Mouse (Mus musculus): ENCODE results near the gene Sco2. TPM values are rescaled to one million over a fixed set of nuclear protein-coding genes. Genes with fewer than 3 reads are reported as not detected.
A peak's percentile ranks its signal among the peaks of the same experiment; 100 is the strongest.

Sco2 gene
- polyA plus RNA-seq, 1 experiment: 47.2 TPM

DNA sequence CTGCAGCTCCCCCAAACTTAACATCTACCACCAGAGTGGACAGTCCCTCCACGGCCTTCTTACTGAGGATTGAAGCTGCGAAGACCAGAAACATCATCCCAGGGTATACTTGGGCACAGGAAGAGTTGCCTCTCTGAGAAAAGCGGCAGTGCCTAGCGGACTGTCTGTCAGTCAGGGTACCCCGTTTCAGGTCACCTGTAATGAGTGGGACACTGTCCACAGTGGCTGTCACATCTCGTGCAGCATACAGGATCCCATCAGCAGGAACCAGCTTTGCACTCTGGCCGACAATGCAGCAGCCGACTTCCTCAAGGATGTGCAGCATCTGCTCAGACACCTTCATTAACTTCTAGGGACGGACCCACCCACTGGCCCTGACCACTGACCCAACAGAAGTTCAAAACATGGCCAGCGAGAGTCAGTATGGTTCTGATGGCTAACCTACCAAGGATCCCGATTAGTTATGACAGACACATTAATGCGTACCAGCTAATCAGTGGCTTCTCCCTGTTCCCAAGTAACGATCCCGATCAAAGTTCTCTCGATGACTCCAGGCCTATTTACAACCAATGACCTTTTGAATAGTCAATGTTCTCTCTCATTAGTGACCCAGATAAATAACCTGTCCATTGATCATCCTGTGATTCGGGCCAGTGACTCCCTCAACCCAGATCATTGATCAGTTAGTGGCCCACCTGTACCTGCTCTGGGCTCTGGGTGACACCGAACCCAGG is 1.3 kb upstream of the Sco2 start:
- peaks cover 29% of the 10 kb centered on the region for H3K36me3 ChIP-seq (replicated peaks; ENCODE audit: low read length)
- no peaks in the 10 kb centered on the region for H3K9me3 ChIP-seq
- H3K4me3 ChIP-seq (replicated peaks): peak overlapping the region; percentile 7
- H3K4me1 ChIP-seq: peaks cover 75% of the 10 kb centered on the region
- TF ChIP-seq FLI1 (IDR thresholded peaks at IDR 0.05; ENCODE audit: low read length) (no peak), GATA1 (IDR thresholded peaks at IDR 0.05; ENCODE audit: borderline replicate concordance, low read length) (no peak)
- H3K27me3 ChIP-seq (replicated peaks): peaks cover 27% of the 10 kb centered on the region

DNA sequence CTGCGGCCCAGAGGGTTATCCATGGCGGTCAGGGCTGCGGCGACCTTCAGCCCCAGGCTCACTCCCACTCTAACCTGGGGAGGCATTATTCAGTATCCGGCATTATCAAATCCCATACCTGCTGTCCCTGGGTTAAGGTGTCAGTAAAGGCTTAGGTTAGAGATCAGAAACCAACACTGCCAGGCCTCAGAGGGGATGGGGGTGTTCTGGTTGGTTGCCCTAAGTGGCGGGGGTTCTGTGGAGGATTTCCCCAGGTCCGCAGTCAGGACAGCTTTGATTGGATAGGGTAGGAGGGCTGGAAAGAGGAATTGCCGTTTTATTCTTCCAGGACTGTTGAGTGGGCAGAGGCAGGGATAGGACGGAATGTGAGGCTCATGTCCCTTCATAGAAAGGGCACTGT is 694 bp upstream of the Sco2 start:
- peaks cover 71% of the 10 kb centered on the region for H3K4me1 ChIP-seq
- peaks cover 35% of the 10 kb centered on the region for H3K36me3 ChIP-seq (replicated peaks; ENCODE audit: low read length)
- H3K4me3 ChIP-seq (replicated peaks): peak overlapping the region; percentile 99
- H3K9me3 ChIP-seq: no peaks in the 10 kb centered on the region
- peaks cover 24% of the 10 kb centered on the region for H3K27me3 ChIP-seq (replicated peaks)
- no peak for TF ChIP-seq FLI1 (IDR thresholded peaks at IDR 0.05; ENCODE audit: low read length)
- TF ChIP-seq GATA1 (IDR thresholded peaks at IDR 0.05; ENCODE audit: borderline replicate concordance, low read length): no peak

DNA sequence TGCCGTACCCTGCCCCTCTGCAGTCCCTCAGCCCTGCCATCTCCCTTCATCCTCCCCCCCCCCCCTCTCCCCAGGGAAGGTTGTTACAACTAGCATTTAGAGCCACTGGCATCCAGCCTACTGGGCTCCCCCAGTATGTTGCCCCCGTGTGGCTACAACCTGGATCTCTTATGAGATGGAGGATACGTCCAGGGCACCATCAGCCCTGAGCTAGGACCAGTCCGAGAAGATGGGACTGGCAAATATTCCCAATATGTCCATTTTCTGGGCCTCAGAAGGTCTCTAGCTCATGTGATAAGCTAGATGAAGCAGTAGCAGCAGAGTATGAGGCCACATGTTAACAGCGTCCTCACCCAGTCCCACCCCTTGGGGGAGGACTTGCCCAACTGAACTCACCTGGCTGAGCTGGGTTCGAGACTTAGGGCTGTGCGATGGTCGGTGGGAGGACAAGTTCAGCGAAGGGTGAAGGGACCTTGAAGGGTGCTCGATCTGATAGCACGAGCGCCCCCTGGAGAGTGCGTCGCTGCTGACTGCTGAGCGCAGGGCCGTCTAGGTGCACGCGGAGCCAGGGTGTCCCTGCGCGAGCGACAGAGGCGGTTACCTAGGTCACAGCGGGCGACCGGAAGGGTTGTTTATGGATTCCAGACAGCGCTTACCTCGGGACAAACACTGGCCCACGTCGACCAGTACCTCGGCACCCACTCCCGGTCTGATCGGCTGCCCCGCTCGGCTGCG is 452 bp downstream of the Sco2 start:
- no peaks in the 10 kb centered on the region for H3K9me3 ChIP-seq
- H3K4me1 ChIP-seq: peaks cover 60% of the 10 kb centered on the region
- peaks cover 13% of the 10 kb centered on the region for H3K27me3 ChIP-seq (replicated peaks)
- peak overlapping the region; percentile 99 for H3K4me3 ChIP-seq (replicated peaks)
- peaks cover 47% of the 10 kb centered on the region for H3K36me3 ChIP-seq (replicated peaks; ENCODE audit: low read length)
- TF ChIP-seq FLI1 (IDR thresholded peaks at IDR 0.05; ENCODE audit: low read length): no peak
- TF ChIP-seq GATA1 (IDR thresholded peaks at IDR 0.05; ENCODE audit: borderline replicate concordance, low read length): 0 out of 3 replicates have a peak, but pooled peaks have one; percentile 12

DNA sequence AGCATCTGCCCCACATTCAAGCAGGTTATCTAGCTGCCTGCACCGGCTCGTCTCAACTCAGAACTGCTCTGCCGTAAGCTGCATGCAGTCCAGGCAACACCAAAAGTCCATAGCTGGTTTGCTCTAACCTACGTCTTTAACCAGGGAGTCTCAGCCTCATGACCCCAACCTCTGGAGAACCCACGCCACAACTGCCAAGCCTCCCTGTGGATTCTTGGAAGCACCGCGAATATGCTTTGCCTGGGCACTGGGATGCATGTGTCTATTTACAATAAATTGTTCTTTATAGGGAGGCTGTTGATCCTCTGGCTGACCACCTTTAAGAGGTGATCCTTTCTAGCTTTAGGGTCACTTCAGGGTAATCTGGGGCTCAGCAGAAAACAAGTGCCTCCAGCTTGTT is 1.1 kb downstream of the Sco2 start:
- Histone ChIP-seq H3K9me3 (no peaks in the 10 kb centered on the region), H3K4me1 (peaks cover 55% of the 10 kb centered on the region), H3K4me3 (replicated peaks) (peak overlapping the region; percentile 99), H3K36me3 (replicated peaks; ENCODE audit: low read length) (peaks cover 53% of the 10 kb centered on the region), H3K27me3 (replicated peaks) (peaks cover 7% of the 10 kb centered on the region)
- TF ChIP-seq FLI1 (IDR thresholded peaks at IDR 0.05; ENCODE audit: low read length): no peak
- TF ChIP-seq GATA1 (IDR thresholded peaks at IDR 0.05; ENCODE audit: borderline replicate concordance, low read length): no peak

DNA sequence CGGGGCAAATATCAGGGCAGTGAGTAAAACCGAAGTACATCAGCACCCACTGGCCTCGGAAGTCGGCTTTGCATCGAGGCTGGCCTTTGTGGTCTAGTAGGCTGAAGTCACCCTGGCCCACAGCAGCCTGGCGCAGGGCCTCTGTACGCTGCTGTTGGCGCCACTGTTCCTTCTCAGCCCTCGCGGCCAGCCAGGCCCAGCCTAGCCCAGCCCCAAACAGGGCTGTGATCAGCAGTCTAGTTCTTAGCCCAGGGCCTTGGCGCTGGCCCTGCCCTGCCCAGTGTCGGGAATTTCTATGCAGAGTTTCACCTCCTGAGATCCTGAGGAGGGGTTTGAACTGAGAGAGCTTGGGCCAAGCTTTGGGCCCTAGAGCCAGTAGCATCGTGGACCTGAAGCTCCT is 1.6 kb downstream of the Sco2 start:
- peak overlapping the region; percentile 14 for H3K4me3 ChIP-seq (replicated peaks)
- no peaks in the 10 kb centered on the region for H3K9me3 ChIP-seq
- TF ChIP-seq GATA1 (IDR thresholded peaks at IDR 0.05; ENCODE audit: borderline replicate concordance, low read length) (no peak), FLI1 (IDR thresholded peaks at IDR 0.05; ENCODE audit: low read length) (no peak)
- H3K36me3 ChIP-seq (replicated peaks; ENCODE audit: low read length): peaks cover 58% of the 10 kb centered on the region
- H3K27me3 ChIP-seq (replicated peaks): peaks cover 2% of the 10 kb centered on the region
- H3K4me1 ChIP-seq: peaks cover 55% of the 10 kb centered on the region

DNA sequence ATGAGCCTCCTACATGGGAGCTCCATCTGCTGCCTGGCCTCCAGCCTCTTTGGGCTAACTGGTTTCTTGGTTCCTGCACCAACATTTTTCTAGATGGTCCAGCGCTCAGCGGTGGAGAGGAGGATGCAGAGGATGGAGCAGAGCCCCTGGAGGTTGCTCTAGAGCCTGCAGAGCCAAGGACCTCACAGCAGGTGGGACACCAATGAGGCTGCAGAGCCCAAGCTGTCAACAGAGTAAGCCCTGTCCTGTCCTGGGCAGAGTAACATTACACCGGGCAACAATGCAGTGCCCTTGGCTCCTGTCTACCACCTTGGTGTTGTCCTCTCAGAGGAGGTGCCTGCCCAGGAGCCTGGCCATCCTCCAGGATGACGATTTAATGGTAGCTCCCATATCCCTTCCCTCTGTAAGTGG is 8.5 kb downstream of the Sco2 start:
- H3K36me3 ChIP-seq (replicated peaks; ENCODE audit: low read length): peaks cover 100% of the 10 kb centered on the region
- no peaks in the 10 kb centered on the region for H3K9me3 ChIP-seq
- no peaks in the 10 kb centered on the region for H3K27me3 ChIP-seq (replicated peaks)
- TF ChIP-seq GATA1 (IDR thresholded peaks at IDR 0.05; ENCODE audit: borderline replicate concordance, low read length) (no peak), FLI1 (IDR thresholded peaks at IDR 0.05; ENCODE audit: low read length) (no peak)
- H3K4me1 ChIP-seq: no peaks in the 10 kb centered on the region; the same call in 1 of the 2 replicates
- H3K4me3 ChIP-seq (replicated peaks): no peak overlapping the region

DNA sequence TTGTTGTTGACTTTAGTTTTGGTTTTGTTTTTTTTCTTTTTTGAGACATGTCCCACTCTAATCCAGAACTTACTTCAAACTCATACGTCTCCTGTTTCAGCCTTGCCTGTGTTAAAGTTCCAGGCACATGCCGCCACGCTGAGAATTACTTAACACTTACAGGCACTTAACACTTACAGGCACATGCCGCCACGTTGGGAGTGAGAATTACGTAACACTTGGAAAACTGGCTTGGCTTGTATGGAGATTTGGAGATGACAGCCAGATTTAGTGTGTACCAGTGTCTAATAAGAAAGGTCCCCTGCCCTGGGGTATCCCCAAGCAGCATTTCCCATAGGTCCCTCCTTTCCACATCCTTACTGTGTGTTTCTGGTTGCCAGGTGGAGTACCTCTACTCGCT is 10.6 kb downstream of the Sco2 start:
- peaks cover 12% of the 10 kb centered on the region for H3K4me1 ChIP-seq
- no peak overlapping the region for H3K4me3 ChIP-seq (replicated peaks)
- no peak for TF ChIP-seq GATA1 (IDR thresholded peaks at IDR 0.05; ENCODE audit: borderline replicate concordance, low read length)
- TF ChIP-seq FLI1 (IDR thresholded peaks at IDR 0.05; ENCODE audit: low read length): no peak
- no peaks in the 10 kb centered on the region for H3K9me3 ChIP-seq
- peaks cover 98% of the 10 kb centered on the region for H3K36me3 ChIP-seq (replicated peaks; ENCODE audit: low read length)
- no peaks in the 10 kb centered on the region for H3K27me3 ChIP-seq (replicated peaks)

DNA sequence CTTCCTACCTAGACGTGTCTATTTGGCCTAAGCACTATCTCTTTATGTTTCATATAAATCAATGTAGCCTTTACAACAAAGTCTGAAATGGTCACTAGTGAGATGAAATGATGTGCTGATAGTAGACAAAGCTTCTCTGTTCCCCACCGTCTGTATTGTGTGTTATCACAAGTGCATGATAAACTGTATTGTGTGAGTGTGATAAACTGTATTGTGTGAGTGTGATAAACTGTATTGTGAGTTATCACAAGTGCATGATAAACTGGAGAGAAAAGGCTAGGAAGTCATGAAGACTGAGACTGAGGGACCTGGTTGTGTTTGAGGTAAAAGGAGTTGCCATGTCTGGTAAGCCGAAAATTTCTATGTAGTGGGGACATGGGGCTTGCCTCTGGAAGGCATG is 14.9 kb downstream of the Sco2 start:
- H3K4me1 ChIP-seq: peaks cover 38% of the 10 kb centered on the region
- H3K36me3 ChIP-seq (replicated peaks; ENCODE audit: low read length): peaks cover 67% of the 10 kb centered on the region
- H3K9me3 ChIP-seq: no peaks in the 10 kb centered on the region
- no peak overlapping the region for H3K4me3 ChIP-seq (replicated peaks)
- no peaks in the 10 kb centered on the region for H3K27me3 ChIP-seq (replicated peaks)
- no peak for TF ChIP-seq GATA1 (IDR thresholded peaks at IDR 0.05; ENCODE audit: borderline replicate concordance, low read length)
- TF ChIP-seq FLI1 (IDR thresholded peaks at IDR 0.05; ENCODE audit: low read length): no peak

DNA sequence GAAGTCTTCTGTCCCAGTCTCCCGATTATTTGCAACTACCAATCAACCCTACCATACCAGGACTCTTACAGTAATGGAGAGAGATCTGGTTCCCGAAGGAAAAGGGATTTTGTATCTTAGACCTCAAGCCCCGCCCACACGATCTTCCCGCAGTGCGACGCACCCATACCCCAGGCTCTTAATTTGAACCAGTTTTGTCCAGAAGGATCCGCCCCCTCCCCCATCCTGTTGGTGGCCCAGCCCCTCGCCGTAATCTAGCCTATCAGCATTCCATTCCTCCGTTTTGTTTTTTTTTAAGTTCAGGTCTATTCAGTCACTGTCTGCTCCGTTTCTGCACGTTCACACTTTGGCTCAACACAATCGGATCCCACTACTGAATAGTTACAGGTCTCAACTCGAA is 17.3 kb downstream of the Sco2 start:
- H3K36me3 ChIP-seq (replicated peaks; ENCODE audit: low read length): peaks cover 67% of the 10 kb centered on the region
- TF ChIP-seq FLI1 (IDR thresholded peaks at IDR 0.05; ENCODE audit: low read length) (no peak), GATA1 (IDR thresholded peaks at IDR 0.05; ENCODE audit: borderline replicate concordance, low read length) (no peak)
- H3K27me3 ChIP-seq (replicated peaks): no peaks in the 10 kb centered on the region
- H3K4me1 ChIP-seq: peaks cover 45% of the 10 kb centered on the region
- H3K9me3 ChIP-seq: no peaks in the 10 kb centered on the region
- peak overlapping the region; percentile 96 for H3K4me3 ChIP-seq (replicated peaks)

All from megakaryocyte, embryonic 14.5 days (primary cell).